Mouse (Mus musculus): ENCODE measurements around the gene Dgcr2. TPM values are rescaled to one million over a fixed set of nuclear protein-coding genes. Genes with fewer than 3 reads are reported as not detected.

Gene Dgcr2
- total RNA-seq (2014; fragmentation: Nextera tagmentation): 32.7 and 36.4 TPM in 2 replicates
- total RNA-seq (2017): 35.1 and 55.7 TPM in 2 replicates

GRCm38 (mm10) chr16:17898462-17898861 lies at the start of gene Dgcr2, which contains the start of gene Tssk2:
TSS of gene Dgcr2 (minus strand) at chr16:17898562.
TSS of gene Tssk2 (plus strand) at chr16:17898637.
- ATAC-seq (replicated peaks; ENCODE audit: low FRiP score, low TSS enrichment, poor library complexity, severe bottlenecking): no peak

GRCm38 (mm10) chr16:17945081-17945831 lies 46.9 kb upstream of the Dgcr2 start:
- no peak for ATAC-seq (replicated peaks; ENCODE audit: low FRiP score, low TSS enrichment, poor library complexity, severe bottlenecking)

- ATAC-seq (replicated peaks; ENCODE audit: low FRiP score, low TSS enrichment, poor library complexity, severe bottlenecking): no peak
These were observed 45.1 kb upstream of the Dgcr2 start for GRCm38 (mm10) chr16:17943466-17943865.

GRCm38 (mm10) chr16:17939255-17939751 lies 40.9 kb upstream of the Dgcr2 start:
- ATAC-seq (replicated peaks; ENCODE audit: low FRiP score, low TSS enrichment, poor library complexity, severe bottlenecking): peak; percentile 81

GRCm38 (mm10) chr16:17938821-17939220 lies 40.5 kb upstream of the Dgcr2 start:
- ATAC-seq (replicated peaks; ENCODE audit: low FRiP score, low TSS enrichment, poor library complexity, severe bottlenecking): peak; percentile 89

DNA sequence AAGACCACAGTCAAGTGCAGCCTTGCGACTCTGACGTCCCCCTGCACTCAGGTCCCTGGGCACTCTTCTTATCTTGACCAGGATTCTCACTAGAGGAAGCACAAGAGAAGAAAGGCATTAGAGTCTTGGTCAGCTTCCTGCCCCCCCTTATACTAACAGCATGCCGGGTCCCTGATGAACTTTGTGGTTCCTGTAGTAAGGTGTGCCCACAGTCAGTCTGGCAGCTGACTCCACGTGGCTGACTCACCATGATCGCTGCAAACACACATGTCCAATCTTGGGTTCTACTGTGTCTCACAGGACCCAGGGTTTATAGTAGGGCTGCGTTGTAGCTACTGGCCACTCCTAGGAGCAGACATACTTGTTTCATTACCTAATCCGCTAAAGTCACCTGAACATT lies 39.8 kb upstream of the Dgcr2 start:
- ATAC-seq (replicated peaks; ENCODE audit: low FRiP score, low TSS enrichment, poor library complexity, severe bottlenecking): no peak

DNA sequence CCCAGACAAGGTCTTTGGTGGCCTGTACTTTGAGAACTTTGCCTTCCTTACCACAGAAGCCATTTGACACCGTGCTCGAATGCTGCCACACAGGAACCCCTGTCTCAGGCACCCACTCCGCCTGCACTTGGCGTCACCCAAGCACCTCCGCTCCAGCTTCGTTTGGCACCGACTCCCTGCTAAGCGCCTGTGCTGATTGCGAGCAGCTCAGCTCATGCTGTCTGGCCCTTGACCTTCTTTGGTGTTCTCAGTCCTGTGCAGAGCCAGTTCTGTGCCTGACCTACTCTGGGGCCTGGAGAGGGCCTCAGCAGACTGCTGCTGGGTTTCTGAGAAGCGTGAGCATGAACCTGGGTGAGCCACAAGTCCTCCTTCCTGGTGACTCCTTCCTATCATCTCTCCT lies 38.4 kb upstream of the Dgcr2 start:
- no peak for ATAC-seq (replicated peaks; ENCODE audit: low FRiP score, low TSS enrichment, poor library complexity, severe bottlenecking)

GRCm38 (mm10) chr16:17934445-17934910 lies 36.1 kb upstream of the Dgcr2 start:
- peak; percentile 59 for ATAC-seq (replicated peaks; ENCODE audit: low FRiP score, low TSS enrichment, poor library complexity, severe bottlenecking)

DNA sequence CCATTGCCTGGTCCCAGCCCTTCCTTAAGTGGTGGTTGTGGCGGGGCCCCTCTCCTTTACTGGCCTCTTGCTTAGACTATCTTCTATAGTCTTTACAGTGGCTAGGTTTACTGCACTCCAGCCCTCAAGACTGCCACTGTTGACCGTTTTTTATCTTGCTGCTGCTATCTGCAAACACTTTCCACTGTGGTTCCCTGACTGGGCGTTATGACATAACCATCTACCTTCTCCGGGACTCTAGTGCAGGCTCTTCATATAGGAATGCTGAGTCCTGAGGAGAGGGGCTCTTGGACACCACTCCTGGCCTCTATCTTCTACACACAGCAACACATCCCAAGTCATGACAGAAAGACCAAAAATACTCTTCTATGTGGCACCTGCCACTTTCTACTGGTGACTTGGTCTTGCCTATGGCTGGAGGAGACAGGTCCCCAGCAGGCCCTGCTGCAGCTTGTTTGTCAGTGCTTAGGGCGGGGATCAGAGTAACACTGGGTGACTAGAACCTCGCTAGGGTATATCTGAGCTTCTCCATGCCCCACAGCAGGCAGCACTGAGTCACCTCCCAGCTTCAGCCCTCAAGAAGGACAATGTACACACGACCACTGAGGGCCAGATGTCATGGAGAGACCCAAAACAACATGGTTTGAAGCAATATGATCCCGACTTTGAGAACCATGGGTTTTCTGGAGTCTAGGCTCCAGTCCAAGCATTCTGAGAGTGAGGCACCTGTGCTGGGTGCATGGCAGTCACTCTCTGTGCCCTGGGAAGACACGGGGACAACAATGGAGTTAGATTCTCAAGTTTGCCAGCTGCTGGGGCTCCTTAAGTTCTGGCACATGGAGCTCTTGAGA lies 35.5 kb upstream of the Dgcr2 start:
- ATAC-seq (replicated peaks; ENCODE audit: low FRiP score, low TSS enrichment, poor library complexity, severe bottlenecking): peak; percentile 68

DNA sequence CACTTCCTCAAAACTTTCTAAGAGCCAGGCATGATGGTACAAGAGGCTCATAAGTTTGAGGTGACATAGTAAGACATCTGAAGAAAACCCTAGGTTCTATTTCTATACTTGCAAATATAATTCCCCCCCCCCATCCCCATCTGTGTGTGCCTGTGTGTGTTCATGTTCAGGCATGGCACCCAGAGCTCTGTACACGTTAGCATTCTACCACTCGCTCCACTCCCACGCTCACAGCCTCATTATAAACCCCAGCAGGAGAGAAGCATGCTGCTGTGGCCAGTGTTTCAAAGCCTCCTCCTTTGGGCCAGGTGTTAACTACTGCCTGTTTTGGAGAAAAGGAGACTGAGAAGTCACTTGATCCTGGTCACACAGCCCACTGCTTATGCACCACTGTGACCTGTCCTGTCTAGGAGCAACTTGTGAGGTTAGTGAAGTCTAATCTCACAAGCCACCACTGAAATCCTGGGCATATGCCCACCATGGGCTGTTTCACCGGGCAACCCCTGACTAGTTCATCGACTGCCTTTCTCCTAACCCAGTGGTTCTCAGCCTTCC lies 33.6 kb upstream of the Dgcr2 start:
- no peak for ATAC-seq (replicated peaks; ENCODE audit: low FRiP score, low TSS enrichment, poor library complexity, severe bottlenecking)

GRCm38 (mm10) chr16:17929631-17930030 lies 31.3 kb upstream of the Dgcr2 start:
- no peak for ATAC-seq (replicated peaks; ENCODE audit: low FRiP score, low TSS enrichment, poor library complexity, severe bottlenecking)

- ATAC-seq (replicated peaks; ENCODE audit: low FRiP score, low TSS enrichment, poor library complexity, severe bottlenecking): no peak
These were observed 30.8 kb upstream of the Dgcr2 start for GRCm38 (mm10) chr16:17929211-17929610.

- ATAC-seq (replicated peaks; ENCODE audit: low FRiP score, low TSS enrichment, poor library complexity, severe bottlenecking): peak; percentile 89
These were observed 30.3 kb upstream of the Dgcr2 start for GRCm38 (mm10) chr16:17928627-17929104.

DNA sequence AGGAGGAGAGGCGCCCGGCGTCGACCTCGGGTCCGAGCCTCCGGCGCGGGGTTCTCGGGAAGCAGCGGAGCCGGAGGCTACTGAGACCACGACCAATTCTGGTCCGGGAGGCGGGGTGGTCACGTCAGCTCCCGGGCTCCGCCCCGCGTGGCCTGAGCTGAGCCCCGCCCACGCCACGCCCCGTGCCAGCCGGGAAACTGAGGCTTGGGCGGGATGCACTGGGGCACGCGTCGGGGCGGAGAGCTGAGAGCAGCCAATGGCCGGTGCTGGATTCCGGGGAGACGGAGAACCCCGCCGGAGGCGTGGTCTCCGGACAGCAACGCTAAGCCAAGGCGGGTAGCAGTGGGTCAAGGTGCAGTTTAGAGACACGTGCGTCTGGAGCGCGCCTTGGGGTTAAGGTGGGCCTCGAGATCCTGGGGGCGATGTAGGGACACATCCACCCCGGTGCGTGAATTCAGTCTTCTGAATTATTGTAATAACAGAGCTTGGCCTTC lies 29.8 kb upstream of the Dgcr2 start, which contains the start of gene Slc25a1:
TSS of gene Slc25a1 (minus strand) at position 133 of the 494 bp plus-strand sequence.
- peak; percentile 63 for ATAC-seq (replicated peaks; ENCODE audit: low FRiP score, low TSS enrichment, poor library complexity, severe bottlenecking)

DNA sequence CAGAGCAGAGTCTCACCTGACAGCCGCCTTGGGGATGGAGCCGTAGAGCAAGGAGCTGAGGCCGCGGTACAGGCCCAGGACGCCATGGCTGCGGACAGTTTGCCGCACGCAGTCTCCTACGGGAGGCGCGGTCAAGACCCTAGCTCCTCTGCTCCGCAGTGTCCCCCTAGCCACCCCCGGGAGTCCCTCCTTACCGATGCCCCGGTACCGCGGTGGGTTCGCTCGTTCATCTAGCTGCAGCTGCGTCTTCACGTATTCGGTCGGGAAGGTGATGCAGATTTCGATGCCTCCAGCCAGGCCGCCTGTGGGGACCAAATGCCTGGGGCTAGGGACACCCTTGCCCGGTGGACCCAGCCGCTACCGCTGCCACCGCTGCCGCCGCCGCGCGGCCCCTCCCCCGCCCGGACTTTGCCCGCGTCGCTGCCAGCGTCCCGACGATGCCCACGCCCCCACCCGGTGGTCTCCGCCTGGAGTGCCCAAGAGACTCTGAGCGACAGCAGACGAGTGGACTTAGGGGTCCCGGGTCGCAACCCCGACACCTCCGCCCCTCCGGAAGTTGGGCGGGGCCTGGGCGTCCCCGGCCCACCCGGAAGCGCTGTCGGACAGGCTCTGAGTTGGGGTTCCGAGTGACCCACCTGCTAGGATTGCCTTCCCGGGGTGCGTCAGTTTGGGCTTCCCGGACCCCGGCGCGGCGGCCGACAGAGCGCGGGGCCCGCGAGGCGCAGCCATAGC lies 29.2 kb upstream of the Dgcr2 start:
- ATAC-seq (replicated peaks; ENCODE audit: low FRiP score, low TSS enrichment, poor library complexity, severe bottlenecking): no peak

DNA sequence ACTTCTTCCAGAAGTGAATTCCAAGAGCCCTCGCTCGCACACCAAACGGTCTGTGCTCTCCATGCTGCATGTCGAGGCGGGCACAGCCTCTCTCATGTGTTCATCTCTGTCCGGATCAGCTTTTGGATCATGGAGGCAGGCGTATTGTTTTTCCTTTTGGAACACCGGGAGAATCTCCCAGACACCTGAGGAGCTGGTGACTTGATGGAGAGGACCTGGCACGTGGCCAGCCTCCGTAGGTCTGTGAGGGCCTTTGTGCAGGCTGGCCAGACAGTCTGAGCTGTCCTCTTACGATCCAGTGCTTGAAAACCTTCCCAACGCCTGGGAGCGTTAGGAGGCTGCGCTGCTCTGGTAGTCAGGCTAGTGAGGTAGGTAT lies 23.8 kb upstream of the Dgcr2 start:
- ATAC-seq (replicated peaks; ENCODE audit: low FRiP score, low TSS enrichment, poor library complexity, severe bottlenecking): 0 out of 2 replicates have a peak, but pooled peaks have one; percentile 6

DNA sequence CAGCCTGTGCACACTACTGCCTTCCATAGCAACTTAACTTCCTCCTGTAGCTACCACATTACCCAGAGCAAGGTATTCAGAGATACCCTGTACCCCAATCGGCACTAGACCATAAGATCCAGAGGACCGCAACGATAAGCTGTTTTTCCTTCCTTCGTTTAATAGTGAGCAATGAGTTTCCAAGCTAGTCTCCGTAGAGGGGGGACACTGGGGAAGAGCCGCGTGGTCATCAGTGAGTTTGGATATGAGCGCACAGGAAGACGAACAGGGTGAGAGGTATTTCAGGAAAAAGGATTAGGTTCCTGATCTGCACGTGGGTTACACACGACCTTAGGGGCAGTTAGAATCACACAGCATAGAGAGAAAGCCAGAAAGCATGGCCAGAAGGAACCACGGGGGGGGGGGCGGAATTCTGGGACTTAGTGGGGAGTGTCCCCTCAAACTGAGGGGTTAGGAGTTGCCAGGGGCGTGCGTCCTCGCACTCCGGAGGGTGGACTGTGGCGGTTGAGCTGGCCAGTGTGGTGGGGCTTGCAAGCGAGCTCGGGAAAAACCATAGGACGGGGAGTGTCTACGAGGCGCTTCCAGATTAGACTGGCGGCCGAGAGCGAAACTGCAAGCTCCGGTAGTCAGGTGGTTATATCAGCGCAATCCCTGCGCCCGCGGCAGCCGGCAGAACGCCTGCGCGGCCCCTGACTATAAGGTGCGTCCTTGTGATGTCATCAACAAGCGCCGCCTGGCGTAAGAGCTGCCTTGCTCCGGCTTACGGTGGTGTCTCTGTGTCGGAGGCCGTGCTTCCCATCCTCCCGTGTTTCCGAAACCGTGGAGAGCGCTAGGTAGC lies 23.2 kb upstream of the Dgcr2 start:
- ATAC-seq (replicated peaks; ENCODE audit: low FRiP score, low TSS enrichment, poor library complexity, severe bottlenecking): peak; percentile 93

GRCm38 (mm10) chr16:17920586-17920985 lies 22.2 kb upstream of the Dgcr2 start:
- no peak for ATAC-seq (replicated peaks; ENCODE audit: low FRiP score, low TSS enrichment, poor library complexity, severe bottlenecking)
